In genomic region chr11:70023481-70024150, GRCm38 (mm10) we compare ENCODE assay signal across 9 mouse cellular contexts. TPM values are rescaled to one million over a fixed set of nuclear protein-coding genes. Genes with fewer than 3 reads are reported as not detected.
DNase-seq lines count a peak whose midpoint lies in the region; ATAC-seq lines count a peak whose summit lies in the region.
"Had no signal": no experiment of that assay in that cellular context is flagged by ENCODE, and none has a peak within 500 bp of the region (broad histone marks: within the 10 kb centered on the region; RNA-seq: fewer than 3 reads in every experiment).

No protein-coding gene starts in this region.

- peak overlapping the region; percentile 67 for H3K4me2 ChIP-seq in heart, embryonic 15.5 days
- peak overlapping the region; percentile 68 for H3K4me2 ChIP-seq in forebrain, embryonic 13.5 days
- peak overlapping the region; percentile 58 for H3K4me2 ChIP-seq in liver, embryonic 12.5 days
- peak overlapping the region; percentile 44 for H3K4me2 ChIP-seq in stomach, embryonic 15.5 days

- H3K4me3 ChIP-seq in heart, embryonic 15.5 days, result peak overlapping the region; percentile 43
- peak overlapping the region; percentile 37 for H3K4me3 ChIP-seq in forebrain, embryonic 13.5 days
- H3K4me3 ChIP-seq in liver, embryonic 12.5 days, result peak overlapping the region; percentile 8
- peak overlapping the region; percentile 22 for H3K4me3 ChIP-seq in stomach, embryonic 15.5 days (replicated peaks)

- WGBS in heart, embryonic 15.5 days, result 5% methylated on average over 29 of the region's 29 CpGs
- WGBS in forebrain, embryonic 13.5 days, result 6% methylated on average over 21 of the region's 29 CpGs
- WGBS in liver, embryonic 12.5 days (ENCODE audit: insufficient replicate concordance), result 10% methylated on average over 18 of the region's 29 CpGs
- 5% methylated on average over 19 of the region's 29 CpGs for WGBS in stomach, embryonic 15.5 days

- no peaks in the 10 kb centered on the region for H3K36me3 ChIP-seq in heart, embryonic 15.5 days
- H3K36me3 ChIP-seq in forebrain, embryonic 13.5 days (ENCODE audit: poor library complexity, severe bottlenecking), result no peaks in the 10 kb centered on the region
- H3K36me3 ChIP-seq in liver, embryonic 12.5 days, result no peaks in the 10 kb centered on the region
- H3K36me3 ChIP-seq in stomach, embryonic 15.5 days, result no peaks in the 10 kb centered on the region
- H3K36me3 ChIP-seq: G1E had no signal

- peaks cover 69% of the 10 kb centered on the region for H3K4me1 ChIP-seq in heart, embryonic 15.5 days (replicated peaks)
- H3K4me1 ChIP-seq in forebrain, embryonic 13.5 days, result peaks cover 91% of the 10 kb centered on the region
- peaks cover 80% of the 10 kb centered on the region for H3K4me1 ChIP-seq in liver, embryonic 12.5 days
- peaks cover 54% of the 10 kb centered on the region for H3K4me1 ChIP-seq in stomach, embryonic 15.5 days

- H3K9me3 ChIP-seq in heart, embryonic 15.5 days (replicated peaks), result no peaks in the 10 kb centered on the region
- no peaks in the 10 kb centered on the region for H3K9me3 ChIP-seq in forebrain, embryonic 13.5 days (replicated peaks)
- no peaks in the 10 kb centered on the region for H3K9me3 ChIP-seq in liver, embryonic 12.5 days (replicated peaks)
- no peaks in the 10 kb centered on the region for H3K9me3 ChIP-seq in stomach, embryonic 15.5 days
- H3K9me3 ChIP-seq: G1E had no signal

- no peaks in the 10 kb centered on the region for H3K27me3 ChIP-seq in heart, embryonic 15.5 days
- H3K27me3 ChIP-seq in forebrain, embryonic 13.5 days, result no peaks in the 10 kb centered on the region
- peaks cover 67% of the 10 kb centered on the region for H3K27me3 ChIP-seq in liver, embryonic 12.5 days (replicated peaks)
- no peaks in the 10 kb centered on the region for H3K27me3 ChIP-seq in stomach, embryonic 15.5 days (replicated peaks)

- no peak overlapping the region for H3K27ac ChIP-seq in heart, embryonic 15.5 days
- peak overlapping the region; percentile 57 for H3K27ac ChIP-seq in forebrain, embryonic 13.5 days
- H3K27ac ChIP-seq in liver, embryonic 12.5 days, result no peak overlapping the region
- H3K27ac ChIP-seq in stomach, embryonic 15.5 days, result no peak overlapping the region

- no peak for ATAC-seq in heart, embryonic 15.5 days (replicated peaks; ENCODE audit: insufficient number of reproducible peaks, insufficient read depth, low FRiP score, low read depth)
- no peak for ATAC-seq in forebrain, embryonic 13.5 days
- no peak for ATAC-seq in liver, embryonic 12.5 days
- ATAC-seq in stomach, embryonic 15.5 days (ENCODE audit: insufficient read depth, low FRiP score, low read depth), result no peak
- no peak for ATAC-seq in megakaryocyte, adult 5-6 weeks (ENCODE audit: poor library complexity, severe bottlenecking)

- DNase-seq in heart, adult 9 months (ENCODE audit: low spot score in 2 of 2), result no peak
- DNase-seq in cerebellum, adult 9-11 months, result peak; percentile 47
- no peak for DNase-seq in left cerebral cortex, adult 11 months (ENCODE audit: low spot score)

- peak overlapping the region; percentile 28; the same call in 1 of the 2 replicates for H3K9ac ChIP-seq in heart, embryonic 15.5 days
- H3K9ac ChIP-seq in forebrain, embryonic 13.5 days, result peak overlapping the region; percentile 66
- no peak overlapping the region for H3K9ac ChIP-seq in liver, embryonic 12.5 days
- 0 out of 2 replicates have a peak overlapping the region, but pooled peaks have one; percentile 16 for H3K9ac ChIP-seq in stomach, embryonic 15.5 days

RNA-seq across cellular contexts. Expression of gene Dlg4, which starts 6.9 kb away (rescaled TPM):
- 4.8 and 5.1 TPM in 2 replicates for polyA plus RNA-seq in heart, embryonic 15.5 days (2015; fragmentation: Nextera tagmentation; extraction: Ambion mirVana)
- 26.2 and 31.1 TPM in 2 replicates for polyA plus RNA-seq in forebrain, embryonic 13.5 days (2015; fragmentation: Nextera tagmentation; extraction: Ambion mirVana)
- polyA plus RNA-seq in liver, embryonic 12.5 days (2016; fragmentation: Nextera tagmentation; extraction: Ambion mirVana), result 2.3 and 2.7 TPM in 2 replicates
- polyA plus RNA-seq in stomach, embryonic 15.5 days (2015; fragmentation: Nextera tagmentation; extraction: Ambion mirVana), result 8.2 and 9.7 TPM in 2 replicates
- total RNA-seq in megakaryocyte, adult 5-6 weeks (2015), result 5.2 and 10.1 TPM in 2 replicates
- 1.3 and 3.7 TPM in 2 replicates for total RNA-seq in megakaryocyte, adult 5-6 weeks (2017)

RNA-seq across cellular contexts. Expression of gene Acadvl, which starts 8.4 kb away (rescaled TPM):
- 200 and 235 TPM in 2 replicates for polyA plus RNA-seq in heart, embryonic 15.5 days (2015; fragmentation: Nextera tagmentation; extraction: Ambion mirVana)
- 48.7 and 51.3 TPM in 2 replicates for polyA plus RNA-seq in forebrain, embryonic 13.5 days (2015; fragmentation: Nextera tagmentation; extraction: Ambion mirVana)
- 89.9 and 91.3 TPM in 2 replicates for polyA plus RNA-seq in liver, embryonic 12.5 days (2016; fragmentation: Nextera tagmentation; extraction: Ambion mirVana)
- 84.8 and 95.4 TPM in 2 replicates for polyA plus RNA-seq in stomach, embryonic 15.5 days (2015; fragmentation: Nextera tagmentation; extraction: Ambion mirVana)
- total RNA-seq in megakaryocyte, adult 5-6 weeks (2015), result 32.7 and 35.0 TPM in 2 replicates
- total RNA-seq in megakaryocyte, adult 5-6 weeks (2017), result 31.7 and 37.0 TPM in 2 replicates

RNA-seq across cellular contexts. Expression of gene Dvl2, which starts 23.2 kb away (rescaled TPM):
- polyA plus RNA-seq in heart, embryonic 15.5 days (2015; fragmentation: Nextera tagmentation; extraction: Ambion mirVana), result 17.4 and 24.8 TPM in 2 replicates
- polyA plus RNA-seq in forebrain, embryonic 13.5 days (2015; fragmentation: Nextera tagmentation; extraction: Ambion mirVana), result 31.8 and 35.4 TPM in 2 replicates
- 13.4 and 13.7 TPM in 2 replicates for polyA plus RNA-seq in liver, embryonic 12.5 days (2016; fragmentation: Nextera tagmentation; extraction: Ambion mirVana)
- 31.9 and 33.9 TPM in 2 replicates for polyA plus RNA-seq in stomach, embryonic 15.5 days (2015; fragmentation: Nextera tagmentation; extraction: Ambion mirVana)
- 7.9 and 9.3 TPM in 2 replicates for total RNA-seq in megakaryocyte, adult 5-6 weeks (2015)
- total RNA-seq in megakaryocyte, adult 5-6 weeks (2017), result 12.7 and 16.9 TPM in 2 replicates

RNA-seq across cellular contexts. Expression of gene Phf23, which starts 28.0 kb away (rescaled TPM):
- 38.4 and 42.4 TPM in 2 replicates for polyA plus RNA-seq in heart, embryonic 15.5 days (2015; fragmentation: Nextera tagmentation; extraction: Ambion mirVana)
- polyA plus RNA-seq in forebrain, embryonic 13.5 days (2015; fragmentation: Nextera tagmentation; extraction: Ambion mirVana), result 78.5 and 79.9 TPM in 2 replicates
- polyA plus RNA-seq in liver, embryonic 12.5 days (2016; fragmentation: Nextera tagmentation; extraction: Ambion mirVana), result 39.5 and 40.9 TPM in 2 replicates
- 59.4 and 61.8 TPM in 2 replicates for polyA plus RNA-seq in stomach, embryonic 15.5 days (2015; fragmentation: Nextera tagmentation; extraction: Ambion mirVana)
- total RNA-seq in megakaryocyte, adult 5-6 weeks (2015), result 34.0 and 37.0 TPM in 2 replicates
- 42.5 and 45.8 TPM in 2 replicates for total RNA-seq in megakaryocyte, adult 5-6 weeks (2017)

RNA-seq across cellular contexts. Expression of gene Asgr1, which starts 30.3 kb away (rescaled TPM):
- polyA plus RNA-seq in heart, embryonic 15.5 days (2015; fragmentation: Nextera tagmentation; extraction: Ambion mirVana), result 0.29 TPM in 1 of 2 replicates, not detected in the other
- polyA plus RNA-seq in forebrain, embryonic 13.5 days (2015; fragmentation: Nextera tagmentation; extraction: Ambion mirVana), result 0.37 and 0.59 TPM in 2 replicates
- 0.51 and 0.63 TPM in 2 replicates for polyA plus RNA-seq in liver, embryonic 12.5 days (2016; fragmentation: Nextera tagmentation; extraction: Ambion mirVana)
- 0.30 and 0.96 TPM in 2 replicates for polyA plus RNA-seq in stomach, embryonic 15.5 days (2015; fragmentation: Nextera tagmentation; extraction: Ambion mirVana)
- not detected in 2 replicates for total RNA-seq in megakaryocyte, adult 5-6 weeks (2015)
- total RNA-seq in megakaryocyte, adult 5-6 weeks (2017), result not detected in 2 replicates
- total RNA-seq: G1E had no signal
- polyA plus RNA-seq: G1E had no signal
